Mouse (Mus musculus): ENCODE data around the gene Wdr5. TPM values are rescaled to one million over a fixed set of nuclear protein-coding genes. Genes with fewer than 3 reads are reported as not detected.
A peak's percentile ranks its signal among the peaks of the same experiment; 100 is the strongest.

Gene Wdr5
- 10 to 100 TPM; 27.1 to 27.7 TPM for total RNA-seq (2021)

GRCm38 (mm10) chr2:27514639-27515328, at the start of gene Wdr5:
Wdr5 (plus strand) TSS chr2:27515157.
- DNase-seq, result peak; percentile 96 to 99

GRCm38 (mm10) chr2:27469292-27469990, 45.5 kb upstream of the Wdr5 start:
- no peak for DNase-seq

GRCm38 (mm10) chr2:27469991-27470355, 45.0 kb upstream of the Wdr5 start:
- no peak for DNase-seq

- no peak for DNase-seq
These were observed 44.4 kb upstream of the Wdr5 start for GRCm38 (mm10) chr2:27470535-27470934.

- DNase-seq, result no peak
These were observed 43.8 kb upstream of the Wdr5 start for GRCm38 (mm10) chr2:27471170-27471584.

GRCm38 (mm10) chr2:27473061-27473765, 41.7 kb upstream of the Wdr5 start:
- no peak for DNase-seq

- DNase-seq, result no peak
These were observed 41.0 kb upstream of the Wdr5 start for GRCm38 (mm10) chr2:27473911-27474310.

- no peak for DNase-seq
These were observed 40.1 kb upstream of the Wdr5 start for GRCm38 (mm10) chr2:27474621-27475484.

- peak; percentile 91 to 92 for DNase-seq
These were observed 39.3 kb upstream of the Wdr5 start for GRCm38 (mm10) chr2:27475495-27476302.

GRCm38 (mm10) chr2:27476303-27477192, 38.4 kb upstream of the Wdr5 start:
- DNase-seq, result no peak

GRCm38 (mm10) chr2:27479821-27480220, 35.1 kb upstream of the Wdr5 start:
- DNase-seq, result no peak

GRCm38 (mm10) chr2:27480367-27480766, 34.6 kb upstream of the Wdr5 start:
- no peak for DNase-seq

GRCm38 (mm10) chr2:27482265-27482861, 32.6 kb upstream of the Wdr5 start:
- DNase-seq, result no peak

GRCm38 (mm10) chr2:27486725-27487124, 28.2 kb upstream of the Wdr5 start:
- no peak for DNase-seq

- no peak for DNase-seq
These were observed 27.5 kb upstream of the Wdr5 start for GRCm38 (mm10) chr2:27487336-27488049.

- no peak for DNase-seq
These were observed 26.6 kb upstream of the Wdr5 start for GRCm38 (mm10) chr2:27488362-27488761.

GRCm38 (mm10) chr2:27490939-27491338, 24.0 kb upstream of the Wdr5 start:
- no peak for DNase-seq

- DNase-seq, result no peak
These were observed 21.0 kb upstream of the Wdr5 start for GRCm38 (mm10) chr2:27493971-27494370.

- DNase-seq, result no peak
These were observed 18.4 kb upstream of the Wdr5 start for GRCm38 (mm10) chr2:27496391-27497028.
